Mouse (Mus musculus) midbrain, embryonic 16.5 days (tissue): ENCODE measurements around the gene Mmp11. TPM values are rescaled to one million over a fixed set of nuclear protein-coding genes. Genes with fewer than 3 reads are reported as not detected.

Experiments used
- ATAC-seq: fragments of 200-750 bp; cut with Nextera tagmentation; 2 replicates; pipeline ENCODE4 v1.8.0; 2017; ENCODE audit warnings: moderate TSS enrichment
- H3K27ac ChIP-seq: fragments of 300-500 bp; sonication (generic); 2 replicates; pipeline ENCODE4 v1.5.1; 2014; ENCODE audit warnings: mild to moderate bottlenecking, low read length, mixed read lengths
- H3K27me3 ChIP-seq: fragments of 300-500 bp; sonication (generic); 2 replicates; pipeline ENCODE4 v1.6.1; 2014; ENCODE audit warnings: low read depth, low read length, mixed read lengths; ENCODE audit not compliant: control insufficient read depth, insufficient read depth
- H3K36me3 ChIP-seq: fragments of 300-500 bp; sonication (generic); 2 replicates; pipeline ENCODE4 v1.6.1; 2014; ENCODE audit warnings: mild to moderate bottlenecking, low read length, moderate library complexity, mixed read lengths; ENCODE audit not compliant: control insufficient read depth, insufficient read depth
- H3K4me1 ChIP-seq: fragments of 300-500 bp; sonication (generic); 2 replicates; pipeline ENCODE4 v1.6.1; 2014; ENCODE audit warnings: mild to moderate bottlenecking, low read length, mixed read lengths; ENCODE audit not compliant: control insufficient read depth, insufficient read depth
- H3K4me2 ChIP-seq: fragments of 300-500 bp; sonication (generic); 2 replicates; pipeline ENCODE4 v1.6.1; 2014; ENCODE audit warnings: mild to moderate bottlenecking, low read length, mixed read lengths
- H3K4me3 ChIP-seq: fragments of 300-500 bp; sonication (generic); 2 replicates; pipeline ENCODE4 v1.5.1; 2014; ENCODE audit warnings: low read depth, mild to moderate bottlenecking, low read length, moderate library complexity, mixed read lengths
- H3K9ac ChIP-seq: fragments of 300-500 bp; sonication (generic); 2 replicates; pipeline ENCODE4 v1.6.1; 2014; ENCODE audit warnings: low read depth, low read length, mixed read lengths
- H3K9me3 ChIP-seq: fragments of 300-500 bp; sonication (generic); replicated peaks from 2 replicates; pipeline ENCODE4 v1.6.1; 2014; ENCODE audit warnings: mild to moderate bottlenecking, low read length, mixed read lengths; ENCODE audit not compliant: control insufficient read depth, poor library complexity, severe bottlenecking
- WGBS: fragments of 180-500 bp; shearing (Covaris S2); extraction: QIAGEN DNeasy Blood & Tissue Kit; methylation state at CpG from one replicate; pipeline ENCODE4 v1.1.7; 2014; 5-methylcytosine and 5-hydroxymethylcytosine counted together
- polyA plus RNA-seq: library from polyadenylated mRNA; unstranded; fragments of >200 nt; fragmentation: Nextera tagmentation; extraction: Ambion mirVana; gene quantifications from 2 replicates; pipeline ENCODE4 v1.2.1, GENCODE M21; 2015

The Mmp11 gene
- polyA plus RNA-seq, 1 experiment from 2014 or later = 13.3 TPM

- Histone ChIP-seq H3K27ac (no peak overlapping the region), H3K9me3 (no peaks in the 10 kb centered on the region), H3K36me3 (no peaks in the 10 kb centered on the region), H3K4me3 (peak overlapping the region; percentile 41), H3K4me1 (peaks cover 10% of the 10 kb centered on the region), H3K4me2 (peak overlapping the region; percentile 79), H3K27me3 (peaks cover 7% of the 10 kb centered on the region), H3K9ac (peak overlapping the region; percentile 62)
- 2% methylated on average over 21 of the region's 23 CpGs for WGBS
- peak; percentile 74 for ATAC-seq
These were observed 14.5 kb upstream of the Mmp11 start for GRCm38 (mm10) chr10:75950791-75951210.

- no peak overlapping the region for H3K4me3 ChIP-seq
- H3K9ac ChIP-seq = no peak overlapping the region
- no peak overlapping the region for H3K27ac ChIP-seq
- H3K4me2 ChIP-seq = no peak overlapping the region
- H3K9me3 ChIP-seq = no peaks in the 10 kb centered on the region
- H3K4me1 ChIP-seq = peaks cover 10% of the 10 kb centered on the region
- H3K27me3 ChIP-seq = peaks cover 7% of the 10 kb centered on the region
- ATAC-seq = no peak
- no peaks in the 10 kb centered on the region for H3K36me3 ChIP-seq
- WGBS = 83% methylated on average over 22 of the region's 22 CpGs
These were observed 13.1 kb upstream of the Mmp11 start for GRCm38 (mm10) chr10:75949053-75950045.

DNA sequence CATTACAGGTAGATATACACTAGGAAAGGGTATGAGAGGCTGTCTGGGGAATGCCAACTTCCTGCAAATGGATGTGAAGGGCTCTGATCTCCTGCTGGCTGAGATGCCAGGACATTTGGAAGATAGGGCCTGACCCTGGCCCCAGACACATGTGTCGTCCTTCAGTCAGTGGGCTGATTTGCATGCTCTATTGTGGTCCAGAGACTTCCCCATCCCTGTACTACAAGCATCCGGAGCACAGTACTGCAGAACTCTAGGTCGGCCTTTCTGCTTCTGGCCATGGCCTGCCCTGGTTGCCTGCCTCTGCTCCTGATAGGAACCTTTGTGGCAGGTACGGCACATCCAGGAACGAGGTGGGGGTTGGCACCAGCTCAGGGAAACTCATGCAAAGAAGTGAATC is 11.8 kb upstream of the Mmp11 start:
- no peak overlapping the region for H3K27ac ChIP-seq
- no peak overlapping the region for H3K9ac ChIP-seq
- ATAC-seq = no peak
- no peaks in the 10 kb centered on the region for H3K9me3 ChIP-seq
- H3K4me2 ChIP-seq = no peak overlapping the region
- WGBS = 78% methylated on average over 5 of the region's 5 CpGs
- H3K36me3 ChIP-seq = no peaks in the 10 kb centered on the region
- peaks cover 10% of the 10 kb centered on the region for H3K4me1 ChIP-seq
- H3K4me3 ChIP-seq = no peak overlapping the region
- H3K27me3 ChIP-seq = peaks cover 4% of the 10 kb centered on the region

- Histone ChIP-seq H3K4me1 (peaks cover 4% of the 10 kb centered on the region), H3K9me3 (no peaks in the 10 kb centered on the region), H3K4me3 (no peak overlapping the region), H3K9ac (no peak overlapping the region), H3K27ac (no peak overlapping the region), H3K27me3 (peaks cover 4% of the 10 kb centered on the region), H3K4me2 (no peak overlapping the region), H3K36me3 (no peaks in the 10 kb centered on the region)
- no peak for ATAC-seq
- 87% methylated on average over 7 of the region's 7 CpGs for WGBS
These were observed 9.6 kb upstream of the Mmp11 start for GRCm38 (mm10) chr10:75945896-75946295.

- no peaks in the 10 kb centered on the region for H3K36me3 ChIP-seq
- no peak overlapping the region for H3K9ac ChIP-seq
These were observed 8.9 kb upstream of the Mmp11 start for GRCm38 (mm10) chr10:75945213-75945612.

DNA sequence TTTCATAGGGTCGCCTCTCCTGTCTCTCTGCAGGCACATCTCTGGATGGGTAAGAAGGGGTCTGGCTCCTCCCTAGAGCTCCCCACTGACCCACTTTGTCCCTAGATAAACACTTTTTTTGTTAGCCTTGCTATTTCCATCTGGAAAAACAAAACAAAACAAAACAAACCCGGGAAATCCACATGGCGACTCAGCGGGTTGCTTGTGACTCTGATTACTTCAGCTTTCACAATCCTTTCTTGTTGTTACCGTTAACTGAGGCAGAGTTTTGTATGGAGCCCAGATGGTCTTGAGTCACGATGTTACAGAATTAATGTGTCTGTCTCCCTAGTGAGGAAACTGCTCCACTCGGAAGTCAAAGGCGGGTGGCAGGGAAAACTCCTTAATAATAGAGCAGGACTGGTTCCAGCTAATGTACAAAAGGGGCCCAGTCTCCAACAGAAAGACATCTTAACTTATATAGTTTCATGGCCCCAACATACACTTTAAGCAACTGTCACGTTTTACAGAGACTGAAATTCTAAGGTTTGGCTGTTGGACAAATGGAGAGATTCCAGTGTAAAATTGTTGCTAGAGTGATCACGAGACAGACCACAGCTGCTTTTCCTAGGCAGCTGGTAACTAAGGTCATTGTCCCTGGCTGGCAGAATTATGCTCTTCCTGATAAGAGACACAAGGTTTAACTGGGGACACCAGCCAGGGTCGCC is 7.9 kb upstream of the Mmp11 start:
- Histone ChIP-seq H3K9me3 (no peaks in the 10 kb centered on the region), H3K27me3 (no peaks in the 10 kb centered on the region), H3K4me1 (no peaks in the 10 kb centered on the region), H3K36me3 (no peaks in the 10 kb centered on the region), H3K9ac (no peak overlapping the region), H3K4me3 (no peak overlapping the region), H3K27ac (no peak overlapping the region), H3K4me2 (no peak overlapping the region)
- ATAC-seq = no peak
- 25% methylated on average over 11 of the region's 11 CpGs for WGBS

More at GRCm38 (mm10) chr10:75945213-75945612, 8.9 kb upstream of the Mmp11 start:
- ATAC-seq = no peak
- Histone ChIP-seq H3K4me3 (no peak overlapping the region), H3K9me3 (no peaks in the 10 kb centered on the region), H3K4me2 (no peak overlapping the region), H3K27ac (no peak overlapping the region), H3K4me1 (no peaks in the 10 kb centered on the region), H3K27me3 (peaks cover 4% of the 10 kb centered on the region; the same call in 1 of the 2 replicates)
- WGBS = 92% methylated on average over 7 of the region's 7 CpGs

GRCm38 (mm10) chr10:75942736-75943477 is 6.6 kb upstream of the Mmp11 start, which contains the start of gene Vpreb3:
TSS of gene Vpreb3 (plus strand) at chr10:75943057.
- H3K27me3 ChIP-seq = no peaks in the 10 kb centered on the region
- 82% methylated on average over 15 of the region's 15 CpGs for WGBS
- no peak within 1 kb of the TSS for H3K4me2 ChIP-seq
- H3K4me1 ChIP-seq = no peaks in the 10 kb centered on the region
- H3K9ac ChIP-seq = no peak within 1 kb of the TSS
- ATAC-seq = no peak
- H3K9me3 ChIP-seq = no peaks in the 10 kb centered on the region
- H3K4me3 ChIP-seq = no peak within 1 kb of the TSS
- H3K36me3 ChIP-seq = no peaks in the 10 kb centered on the region
- H3K27ac ChIP-seq = no peak within 1 kb of the TSS

DNA sequence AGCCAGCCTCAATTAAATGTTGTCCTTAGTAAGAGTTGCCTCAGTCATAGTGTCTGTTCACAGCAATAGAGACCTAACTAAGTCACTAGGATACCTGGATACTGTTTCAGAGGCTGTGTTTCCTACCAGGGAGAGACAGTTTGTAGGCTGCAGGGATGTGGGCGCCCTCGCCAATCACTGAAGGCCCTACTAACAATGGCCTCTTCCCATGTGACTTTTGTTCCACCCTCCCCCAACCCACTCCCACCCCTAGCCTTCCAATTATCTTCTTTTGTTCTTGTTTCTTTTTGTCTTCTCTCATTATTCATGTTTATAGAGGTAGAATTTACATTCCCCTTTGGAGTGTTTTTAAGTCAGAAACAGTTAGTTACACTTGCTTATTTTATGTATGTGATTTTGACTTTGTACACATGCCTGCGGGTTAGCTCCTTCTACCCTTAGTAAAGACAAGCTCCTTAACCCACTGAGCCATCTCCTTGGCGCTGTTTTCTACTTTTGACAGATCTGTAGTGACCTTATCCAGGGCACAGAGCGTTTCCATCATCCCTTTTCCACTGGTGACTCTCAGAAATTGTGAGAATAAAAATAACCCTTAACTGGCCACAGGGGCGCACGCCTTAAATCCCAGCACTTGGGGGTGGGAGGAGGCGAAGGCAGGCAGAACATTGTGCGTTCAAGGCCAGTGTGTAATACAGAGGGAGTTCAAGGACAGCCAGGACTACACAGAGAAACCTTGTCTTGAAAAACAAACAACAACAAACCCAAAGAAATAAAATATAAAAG is 4.9 kb upstream of the Mmp11 start:
- no peak overlapping the region for H3K4me2 ChIP-seq
- peaks cover 2% of the 10 kb centered on the region; the same call in 1 of the 2 replicates for H3K4me1 ChIP-seq
- H3K27me3 ChIP-seq = peaks cover 3% of the 10 kb centered on the region; the same call in 1 of the 2 replicates
- H3K36me3 ChIP-seq = no peaks in the 10 kb centered on the region
- H3K4me3 ChIP-seq = no peak overlapping the region
- 61% methylated on average over 9 of the region's 9 CpGs for WGBS
- no peak overlapping the region for H3K27ac ChIP-seq
- H3K9ac ChIP-seq = no peak overlapping the region
- no peaks in the 10 kb centered on the region for H3K9me3 ChIP-seq
- ATAC-seq = no peak
